Mouse (Mus musculus): Measurements from ENCODE around the gene Cdk7. TPM values are rescaled to one million over a fixed set of nuclear protein-coding genes. Genes with fewer than 3 reads are reported as not detected.
A peak's percentile ranks its signal among the peaks of the same experiment; 100 is the strongest.

Gene Cdk7
- polyA plus RNA-seq, 1 experiment from 2014 or later, result 50.7 TPM

- Histone ChIP-seq H3K4me3 (no peak overlapping the region), H3K4me2 (no peak overlapping the region), H3K4me1 (replicated peaks) (peaks cover 13% of the 10 kb centered on the region), H3K27ac (no peak overlapping the region), H3K9me3 (no peaks in the 10 kb centered on the region), H3K36me3 (peaks cover 46% of the 10 kb centered on the region), H3K27me3 (no peaks in the 10 kb centered on the region), H3K9ac (no peak overlapping the region)
- 87% methylated on average over 5 of the region's 5 CpGs for WGBS
- no peak for ATAC-seq (ENCODE audit: low FRiP score)
These were observed 9.1 kb downstream of the Cdk7 start for GRCm38 (mm10) chr13:100721656-100722055.

DNA sequence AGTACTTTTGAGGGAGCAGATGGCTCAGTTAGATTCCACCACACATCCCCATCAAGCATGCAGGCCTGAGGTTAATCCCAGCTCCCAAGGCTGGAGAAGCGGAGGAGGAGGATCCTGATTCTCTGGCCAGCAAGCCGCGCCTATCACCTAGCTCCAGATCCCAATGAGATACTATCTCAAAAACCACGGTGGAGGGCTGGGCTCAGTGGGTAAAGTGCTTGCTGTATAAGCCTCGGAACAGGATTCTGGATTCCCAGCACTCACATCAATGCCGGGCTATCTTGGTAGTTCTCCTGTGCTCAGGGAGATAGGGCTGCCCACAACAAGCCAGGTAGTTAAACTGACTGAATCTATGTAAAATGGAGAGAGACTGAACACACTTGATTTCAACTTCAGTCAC is 15.3 kb downstream of the Cdk7 start:
- no peak overlapping the region for H3K4me2 ChIP-seq
- H3K27ac ChIP-seq, result no peak overlapping the region
- H3K27me3 ChIP-seq, result no peaks in the 10 kb centered on the region
- 94% methylated on average over 6 of the region's 6 CpGs for WGBS
- no peak for ATAC-seq (ENCODE audit: low FRiP score)
- H3K4me1 ChIP-seq (replicated peaks), result no peaks in the 10 kb centered on the region
- no peak overlapping the region for H3K9ac ChIP-seq
- H3K9me3 ChIP-seq, result no peaks in the 10 kb centered on the region
- no peak overlapping the region for H3K4me3 ChIP-seq
- peaks cover 77% of the 10 kb centered on the region for H3K36me3 ChIP-seq

DNA sequence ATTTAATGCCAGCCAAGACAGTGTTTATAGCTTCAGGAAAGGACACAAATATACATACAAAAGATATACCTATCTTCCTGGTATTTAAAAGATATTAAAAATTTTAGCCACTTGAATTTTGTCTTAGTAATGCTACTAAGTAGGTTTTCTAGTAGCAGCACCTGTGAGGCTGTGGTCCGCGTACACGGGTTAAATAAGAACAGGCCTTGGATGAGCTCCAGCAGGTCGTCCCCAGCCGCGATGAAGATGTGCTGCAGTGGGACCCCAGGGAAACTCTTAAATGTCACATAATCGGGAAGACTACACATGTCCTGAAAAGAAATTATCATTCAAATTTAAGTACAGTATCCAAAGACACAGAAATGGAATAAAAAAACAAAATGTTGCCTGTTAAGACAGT is 24.5 kb downstream of the Cdk7 start:
- no peak overlapping the region for H3K27ac ChIP-seq
- H3K9ac ChIP-seq, result no peak overlapping the region
- H3K4me2 ChIP-seq, result no peak overlapping the region
- H3K4me1 ChIP-seq (replicated peaks), result no peaks in the 10 kb centered on the region
- no peaks in the 10 kb centered on the region for H3K27me3 ChIP-seq
- no peaks in the 10 kb centered on the region for H3K9me3 ChIP-seq
- H3K4me3 ChIP-seq, result no peak overlapping the region
- ATAC-seq (ENCODE audit: low FRiP score), result no peak
- peaks cover 87% of the 10 kb centered on the region for H3K36me3 ChIP-seq
- WGBS, result 96% methylated on average over 7 of the region's 7 CpGs

- Histone ChIP-seq H3K27ac (no peak overlapping the region), H3K4me3 (no peak overlapping the region), H3K4me1 (replicated peaks) (no peaks in the 10 kb centered on the region), H3K4me2 (no peak overlapping the region), H3K9me3 (no peaks in the 10 kb centered on the region), H3K9ac (no peak overlapping the region), H3K27me3 (no peaks in the 10 kb centered on the region), H3K36me3 (peaks cover 86% of the 10 kb centered on the region)
- 92% methylated on average over 2 of the region's 2 CpGs for WGBS
- ATAC-seq (ENCODE audit: low FRiP score), result no peak
These were observed 27.3 kb downstream of the Cdk7 start for GRCm38 (mm10) chr13:100703468-100703867.

DNA sequence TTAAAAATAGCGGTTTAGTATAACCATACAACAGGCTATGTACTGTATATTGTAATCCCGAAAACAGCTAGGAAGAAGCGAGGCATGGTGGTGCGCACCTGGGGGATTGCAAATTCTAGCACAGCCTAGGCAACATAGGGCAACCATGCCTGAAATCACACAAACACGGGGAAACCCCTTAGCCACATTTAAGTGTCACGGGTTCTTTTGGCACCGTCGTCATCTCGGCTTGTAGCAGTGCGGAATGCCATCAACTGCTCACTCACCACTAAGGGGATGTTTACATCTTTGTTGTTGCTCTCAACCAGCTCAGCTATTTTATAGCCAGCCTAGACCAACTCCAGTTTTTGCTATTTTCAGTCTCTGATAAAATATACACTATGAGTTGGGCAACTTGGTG is 31.9 kb downstream of the Cdk7 start:
- H3K27ac ChIP-seq, result no peak overlapping the region
- no peak overlapping the region for H3K4me3 ChIP-seq
- no peak for ATAC-seq (ENCODE audit: low FRiP score)
- no peaks in the 10 kb centered on the region for H3K9me3 ChIP-seq
- no peak overlapping the region for H3K9ac ChIP-seq
- H3K36me3 ChIP-seq, result peaks cover 73% of the 10 kb centered on the region
- no peaks in the 10 kb centered on the region for H3K4me1 ChIP-seq (replicated peaks)
- H3K27me3 ChIP-seq, result no peaks in the 10 kb centered on the region
- no peak overlapping the region for H3K4me2 ChIP-seq
- 95% methylated on average over 10 of the region's 10 CpGs for WGBS

DNA sequence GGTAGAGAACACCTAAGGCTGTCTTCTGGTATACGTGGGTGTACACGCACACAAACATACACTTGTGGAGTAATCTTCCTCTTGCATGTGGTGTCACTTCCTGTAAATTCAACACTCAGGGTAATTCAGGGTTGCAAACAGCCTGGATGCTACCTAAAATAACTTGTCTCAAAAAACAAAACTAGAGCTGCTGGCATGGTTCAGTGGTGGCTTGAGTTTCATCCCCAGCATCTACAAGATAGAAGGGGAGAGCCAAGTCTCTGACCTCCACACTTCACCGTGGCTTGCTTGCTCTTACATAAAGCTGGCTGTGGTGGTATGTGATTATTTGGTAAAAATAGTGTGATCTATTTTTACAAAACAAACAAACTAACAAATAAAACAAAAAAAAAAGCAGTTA is 33.2 kb downstream of the Cdk7 start:
- no peak overlapping the region for H3K27ac ChIP-seq
- H3K4me2 ChIP-seq, result no peak overlapping the region
- no peaks in the 10 kb centered on the region for H3K27me3 ChIP-seq
- ATAC-seq (ENCODE audit: low FRiP score), result no peak
- 95% methylated on average over 3 of the region's 3 CpGs for WGBS
- no peaks in the 10 kb centered on the region for H3K9me3 ChIP-seq
- peaks cover 61% of the 10 kb centered on the region for H3K36me3 ChIP-seq
- no peak overlapping the region for H3K9ac ChIP-seq
- H3K4me1 ChIP-seq (replicated peaks), result no peaks in the 10 kb centered on the region
- H3K4me3 ChIP-seq, result no peak overlapping the region

- Histone ChIP-seq H3K9me3 (no peaks in the 10 kb centered on the region), H3K4me1 (replicated peaks) (no peaks in the 10 kb centered on the region), H3K27ac (no peak overlapping the region), H3K36me3 (no peaks in the 10 kb centered on the region), H3K4me3 (no peak overlapping the region), H3K9ac (no peak overlapping the region), H3K27me3 (no peaks in the 10 kb centered on the region), H3K4me2 (no peak overlapping the region)
- WGBS, result 71% methylated on average over 7 of the region's 7 CpGs
- no peak for ATAC-seq (ENCODE audit: low FRiP score)
These were observed 43.2 kb downstream of the Cdk7 start for GRCm38 (mm10) chr13:100687513-100687912.

DNA sequence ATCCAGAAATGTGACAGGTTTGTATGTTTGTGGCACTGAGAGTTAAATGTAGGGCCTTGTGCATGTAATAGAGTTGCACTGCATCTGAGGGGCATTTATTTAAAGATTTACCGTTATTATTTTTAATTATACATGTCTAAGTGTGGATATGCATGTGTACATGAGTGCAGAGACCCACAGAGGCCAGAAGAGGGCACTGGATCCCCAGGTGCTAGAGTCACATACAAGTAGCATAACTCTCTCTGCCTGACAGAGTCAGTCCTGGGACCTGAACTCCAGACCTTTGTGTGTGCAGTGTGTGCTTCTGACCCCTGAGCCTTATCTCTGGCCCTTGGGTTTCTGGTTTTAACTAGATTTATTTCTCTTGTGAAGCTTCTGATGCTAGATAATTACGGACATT is 46.4 kb downstream of the Cdk7 start:
- no peaks in the 10 kb centered on the region for H3K4me1 ChIP-seq (replicated peaks)
- H3K4me3 ChIP-seq, result no peak overlapping the region
- WGBS, result 72% methylated on average over 2 of the region's 2 CpGs
- H3K9ac ChIP-seq, result no peak overlapping the region
- H3K9me3 ChIP-seq, result no peaks in the 10 kb centered on the region
- no peaks in the 10 kb centered on the region for H3K36me3 ChIP-seq
- no peak overlapping the region for H3K27ac ChIP-seq
- no peak overlapping the region for H3K4me2 ChIP-seq
- ATAC-seq (ENCODE audit: low FRiP score), result no peak
- no peaks in the 10 kb centered on the region for H3K27me3 ChIP-seq

- no peaks in the 10 kb centered on the region for H3K36me3 ChIP-seq
- H3K4me3 ChIP-seq, result no peak overlapping the region
- H3K27ac ChIP-seq, result no peak overlapping the region
- no peak overlapping the region for H3K9ac ChIP-seq
- H3K4me1 ChIP-seq (replicated peaks), result no peaks in the 10 kb centered on the region
- H3K9me3 ChIP-seq, result no peaks in the 10 kb centered on the region
- WGBS, result 75% methylated on average over 2 of the region's 2 CpGs
- no peak for ATAC-seq (ENCODE audit: low FRiP score)
- no peaks in the 10 kb centered on the region for H3K27me3 ChIP-seq
- no peak overlapping the region for H3K4me2 ChIP-seq
These were observed 47.9 kb downstream of the Cdk7 start for GRCm38 (mm10) chr13:100682837-100683236.

- Histone ChIP-seq H3K9ac (no peak overlapping the region), H3K36me3 (no peaks in the 10 kb centered on the region), H3K4me1 (replicated peaks) (no peaks in the 10 kb centered on the region), H3K4me3 (no peak overlapping the region), H3K27ac (no peak overlapping the region), H3K4me2 (no peak overlapping the region), H3K9me3 (no peaks in the 10 kb centered on the region), H3K27me3 (no peaks in the 10 kb centered on the region)
- 88% methylated on average over 8 of the region's 8 CpGs for WGBS
- ATAC-seq (ENCODE audit: low FRiP score), result no peak
These were observed 49.1 kb downstream of the Cdk7 start for GRCm38 (mm10) chr13:100681615-100682014.

GRCm38 (mm10) chr13:100675936-100676635 is 54.7 kb downstream of the Cdk7 start:
- Histone ChIP-seq H3K9me3 (no peaks in the 10 kb centered on the region), H3K4me2 (no peak overlapping the region), H3K4me3 (no peak overlapping the region), H3K27me3 (peaks cover 1% of the 10 kb centered on the region; the same call in 1 of the 2 replicates), H3K9ac (no peak overlapping the region), H3K36me3 (no peaks in the 10 kb centered on the region), H3K4me1 (replicated peaks) (no peaks in the 10 kb centered on the region), H3K27ac (no peak overlapping the region)
- no peak for ATAC-seq (ENCODE audit: low FRiP score)
- 86% methylated on average over 15 of the region's 15 CpGs for WGBS

- Histone ChIP-seq H3K27ac (no peak overlapping the region), H3K4me3 (peak overlapping the region; percentile 50), H3K4me2 (peak overlapping the region; percentile 84), H3K9ac (no peak overlapping the region), H3K9me3 (no peaks in the 10 kb centered on the region), H3K36me3 (peaks cover 13% of the 10 kb centered on the region), H3K27me3 (peaks cover 10% of the 10 kb centered on the region), H3K4me1 (replicated peaks) (peaks cover 8% of the 10 kb centered on the region)
- 68% methylated on average over 9 of the region's 9 CpGs for WGBS
- ATAC-seq (ENCODE audit: low FRiP score), result no peak
These were observed 60.5 kb downstream of the Cdk7 start for GRCm38 (mm10) chr13:100670181-100670741.

All from hindbrain, embryonic 13.5 days (tissue).